Mouse (Mus musculus) midbrain, embryonic 16.5 days (tissue): ENCODE results near the gene Rb1. TPM values are rescaled to one million over a fixed set of nuclear protein-coding genes. Genes with fewer than 3 reads are reported as not detected.
A peak's percentile ranks its signal among the peaks of the same experiment; 100 is the strongest.

Experiments used
- ATAC-seq: fragments of 200-750 bp; cut with Nextera tagmentation; 2 replicates; pipeline ENCODE4 v1.8.0; 2017; ENCODE audit warnings: moderate TSS enrichment
- H3K27ac ChIP-seq: fragments of 300-500 bp; sonication (generic); 2 replicates; pipeline ENCODE4 v1.5.1; 2014; ENCODE audit warnings: mild to moderate bottlenecking, low read length, mixed read lengths
- H3K27me3 ChIP-seq: fragments of 300-500 bp; sonication (generic); 2 replicates; pipeline ENCODE4 v1.6.1; 2014; ENCODE audit warnings: low read depth, low read length, mixed read lengths; ENCODE audit not compliant: control insufficient read depth, insufficient read depth
- H3K36me3 ChIP-seq: fragments of 300-500 bp; sonication (generic); 2 replicates; pipeline ENCODE4 v1.6.1; 2014; ENCODE audit warnings: mild to moderate bottlenecking, low read length, moderate library complexity, mixed read lengths; ENCODE audit not compliant: control insufficient read depth, insufficient read depth
- H3K4me1 ChIP-seq: fragments of 300-500 bp; sonication (generic); 2 replicates; pipeline ENCODE4 v1.6.1; 2014; ENCODE audit warnings: mild to moderate bottlenecking, low read length, mixed read lengths; ENCODE audit not compliant: control insufficient read depth, insufficient read depth
- H3K4me2 ChIP-seq: fragments of 300-500 bp; sonication (generic); 2 replicates; pipeline ENCODE4 v1.6.1; 2014; ENCODE audit warnings: mild to moderate bottlenecking, low read length, mixed read lengths
- H3K4me3 ChIP-seq: fragments of 300-500 bp; sonication (generic); 2 replicates; pipeline ENCODE4 v1.5.1; 2014; ENCODE audit warnings: low read depth, mild to moderate bottlenecking, low read length, moderate library complexity, mixed read lengths
- H3K9ac ChIP-seq: fragments of 300-500 bp; sonication (generic); 2 replicates; pipeline ENCODE4 v1.6.1; 2014; ENCODE audit warnings: low read depth, low read length, mixed read lengths
- H3K9me3 ChIP-seq: fragments of 300-500 bp; sonication (generic); replicated peaks from 2 replicates; pipeline ENCODE4 v1.6.1; 2014; ENCODE audit warnings: mild to moderate bottlenecking, low read length, mixed read lengths; ENCODE audit not compliant: control insufficient read depth, poor library complexity, severe bottlenecking
- WGBS: fragments of 180-500 bp; shearing (Covaris S2); extraction: QIAGEN DNeasy Blood & Tissue Kit; methylation state at CpG from one replicate; pipeline ENCODE4 v1.1.7; 2014; 5-methylcytosine and 5-hydroxymethylcytosine counted together
- polyA plus RNA-seq: library from polyadenylated mRNA; unstranded; fragments of >200 nt; fragmentation: Nextera tagmentation; extraction: Ambion mirVana; gene quantifications from 2 replicates; pipeline ENCODE4 v1.2.1, GENCODE M21; 2015

The Rb1 gene
- polyA plus RNA-seq, 1 experiment from 2014 or later: 20.4 TPM

GRCm38 (mm10) chr14:73345614-73346013 is 20.0 kb upstream of the Rb1 start:
- H3K9ac ChIP-seq: no peak overlapping the region
- no peaks in the 10 kb centered on the region for H3K4me1 ChIP-seq
- no peaks in the 10 kb centered on the region for H3K9me3 ChIP-seq
- H3K4me3 ChIP-seq: no peak overlapping the region
- no peaks in the 10 kb centered on the region for H3K27me3 ChIP-seq
- H3K27ac ChIP-seq: no peak overlapping the region
- H3K36me3 ChIP-seq: no peaks in the 10 kb centered on the region
- WGBS: 96% methylated on average over 4 of the region's 4 CpGs
- no peak overlapping the region for H3K4me2 ChIP-seq
- no peak for ATAC-seq

- ATAC-seq: no peak
- Histone ChIP-seq H3K9ac (no peak overlapping the region), H3K9me3 (no peaks in the 10 kb centered on the region), H3K27ac (no peak overlapping the region), H3K4me2 (no peak overlapping the region), H3K4me1 (no peaks in the 10 kb centered on the region), H3K27me3 (no peaks in the 10 kb centered on the region), H3K4me3 (no peak overlapping the region), H3K36me3 (no peaks in the 10 kb centered on the region)
- WGBS: 65% methylated on average over 6 of the region's 6 CpGs
These were observed 14.6 kb upstream of the Rb1 start for GRCm38 (mm10) chr14:73340051-73340755.

- WGBS: 86% methylated on average over 3 of the region's 3 CpGs
- no peak overlapping the region for H3K9ac ChIP-seq
- H3K27ac ChIP-seq: no peak overlapping the region
- H3K4me1 ChIP-seq: no peaks in the 10 kb centered on the region
- H3K4me3 ChIP-seq: no peak overlapping the region
- H3K4me2 ChIP-seq: no peak overlapping the region
- no peaks in the 10 kb centered on the region for H3K36me3 ChIP-seq
- ATAC-seq: no peak
- H3K9me3 ChIP-seq: no peaks in the 10 kb centered on the region
- no peaks in the 10 kb centered on the region for H3K27me3 ChIP-seq
These were observed 14.0 kb upstream of the Rb1 start for GRCm38 (mm10) chr14:73339615-73340014.

- no peaks in the 10 kb centered on the region for H3K9me3 ChIP-seq
- H3K9ac ChIP-seq: no peak overlapping the region
- no peak for ATAC-seq
- no peak overlapping the region for H3K27ac ChIP-seq
- H3K27me3 ChIP-seq: no peaks in the 10 kb centered on the region
- WGBS: 80% methylated on average over 6 of the region's 6 CpGs
- no peaks in the 10 kb centered on the region for H3K4me1 ChIP-seq
- H3K36me3 ChIP-seq: no peaks in the 10 kb centered on the region
- H3K4me2 ChIP-seq: no peak overlapping the region
- H3K4me3 ChIP-seq: no peak overlapping the region
These were observed 10.9 kb upstream of the Rb1 start for GRCm38 (mm10) chr14:73336316-73337080.

- Histone ChIP-seq H3K9me3 (no peaks in the 10 kb centered on the region), H3K27ac (no peak overlapping the region), H3K4me3 (no peak overlapping the region), H3K27me3 (no peaks in the 10 kb centered on the region), H3K4me2 (peak overlapping the region; percentile 12; the same call in 1 of the 2 replicates), H3K36me3 (no peaks in the 10 kb centered on the region), H3K4me1 (no peaks in the 10 kb centered on the region), H3K9ac (no peak overlapping the region)
- WGBS: 54% methylated on average over 22 of the region's 22 CpGs
- ATAC-seq: no peak
These were observed 9.5 kb upstream of the Rb1 start for GRCm38 (mm10) chr14:73334926-73335805.

GRCm38 (mm10) chr14:73333880-73334279 is 8.3 kb upstream of the Rb1 start:
- ATAC-seq: no peak
- no peaks in the 10 kb centered on the region for H3K36me3 ChIP-seq
- WGBS: 92% methylated on average over 3 of the region's 3 CpGs
- H3K4me1 ChIP-seq: no peaks in the 10 kb centered on the region
- no peak overlapping the region for H3K9ac ChIP-seq
- H3K27ac ChIP-seq: no peak overlapping the region
- H3K9me3 ChIP-seq: no peaks in the 10 kb centered on the region
- no peak overlapping the region for H3K4me3 ChIP-seq
- no peak overlapping the region for H3K4me2 ChIP-seq
- no peaks in the 10 kb centered on the region for H3K27me3 ChIP-seq

- Histone ChIP-seq H3K9me3 (no peaks in the 10 kb centered on the region), H3K4me3 (no peak overlapping the region), H3K4me1 (peaks cover 7% of the 10 kb centered on the region; the same call in 1 of the 2 replicates), H3K36me3 (no peaks in the 10 kb centered on the region), H3K9ac (no peak overlapping the region), H3K27ac (no peak overlapping the region), H3K27me3 (no peaks in the 10 kb centered on the region), H3K4me2 (no peak overlapping the region)
- no peak for ATAC-seq
- WGBS: 90% methylated on average over 4 of the region's 4 CpGs
These were observed 5.8 kb upstream of the Rb1 start for GRCm38 (mm10) chr14:73331386-73331785.

- no peak overlapping the region for H3K9ac ChIP-seq
- peaks cover 7% of the 10 kb centered on the region; the same call in 1 of the 2 replicates for H3K4me1 ChIP-seq
- WGBS: 88% methylated on average over 2 of the region's 2 CpGs
- H3K36me3 ChIP-seq: no peaks in the 10 kb centered on the region
- no peaks in the 10 kb centered on the region for H3K9me3 ChIP-seq
- H3K4me2 ChIP-seq: no peak overlapping the region
- no peak overlapping the region for H3K27ac ChIP-seq
- no peak for ATAC-seq
- H3K27me3 ChIP-seq: no peaks in the 10 kb centered on the region
- H3K4me3 ChIP-seq: no peak overlapping the region
These were observed 4.2 kb upstream of the Rb1 start for GRCm38 (mm10) chr14:73329871-73330270.
